Mouse (Mus musculus) stomach, embryonic 15.5 days (tissue): ENCODE measurements at regions not wholly inside any gene's neighbourhood (a gene's known extent, or its start where the extent isn't known, plus 50 kb on each side); places are given as distances from the start of the nearest gene placed in this dataset.

Source experiments
- ATAC-seq: fragments of 200-750 bp; cut with Nextera tagmentation; 2 replicates; pipeline ENCODE4 v1.8.0; 2017; ENCODE audit warnings: low read depth, moderate number of reproducible peaks, moderate TSS enrichment; ENCODE audit not compliant: insufficient read depth, low FRiP score
- H3K27ac ChIP-seq: fragments of 300-500 bp; sonication (generic); 2 replicates; pipeline ENCODE4 v1.5.1; 2015; ENCODE audit warnings: mild to moderate bottlenecking, inconsistent platforms
- H3K27me3 ChIP-seq: fragments of 300-500 bp; sonication (generic); replicated peaks from 2 replicates; pipeline ENCODE4 v1.6.1; 2015; ENCODE audit warnings: inconsistent platforms
- H3K36me3 ChIP-seq: fragments of 300-500 bp; sonication (generic); 2 replicates; pipeline ENCODE4 v1.6.1; 2015; ENCODE audit warnings: inconsistent platforms
- H3K4me1 ChIP-seq: fragments of 300-500 bp; sonication (generic); 2 replicates; pipeline ENCODE4 v1.6.1; 2015; ENCODE audit warnings: inconsistent platforms
- H3K4me2 ChIP-seq: fragments of 300-500 bp; sonication (generic); 2 replicates; pipeline ENCODE4 v1.6.1; 2015; ENCODE audit warnings: mild to moderate bottlenecking, inconsistent platforms
- H3K4me3 ChIP-seq: fragments of 300-500 bp; sonication (generic); replicated peaks from 2 replicates; pipeline ENCODE4 v1.5.1; 2015; ENCODE audit warnings: inconsistent platforms
- H3K9ac ChIP-seq: fragments of 300-500 bp; sonication (generic); 2 replicates; pipeline ENCODE4 v1.6.1; 2015; ENCODE audit warnings: inconsistent platforms
- H3K9me3 ChIP-seq: fragments of 300-500 bp; sonication (generic); 2 replicates; pipeline ENCODE4 v1.6.1; 2016; ENCODE audit warnings: inconsistent platforms
- WGBS: fragments of 180-500 bp; shearing (Covaris S2); methylation state at CpG from one replicate; pipeline ENCODE4 v1.1.7; 2015; 5-methylcytosine and 5-hydroxymethylcytosine counted together

DNA sequence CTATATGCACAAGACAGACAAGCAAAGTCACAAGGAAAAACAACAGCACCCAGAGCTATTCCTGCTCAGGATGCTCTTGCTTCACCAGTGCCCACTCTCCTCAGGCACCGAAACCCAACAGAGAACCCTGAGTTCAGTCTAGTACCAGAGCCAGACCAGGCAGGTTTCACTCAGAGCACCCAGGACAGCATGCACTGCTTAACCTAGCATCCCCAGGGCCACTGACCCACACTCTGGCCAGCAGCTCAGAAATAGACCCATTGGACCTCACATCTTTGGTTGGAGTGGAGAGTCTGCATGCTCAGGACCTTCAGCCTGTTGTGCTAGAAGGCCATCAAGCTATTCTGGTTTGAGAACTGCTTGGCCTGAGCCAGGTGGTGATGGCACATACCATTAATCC lies 157.0 kb downstream of the Chst1 start:
- Histone ChIP-seq H3K4me2 (no peak overlapping the region), H3K27me3 (no peaks in the 10 kb centered on the region), H3K9ac (no peak overlapping the region), H3K36me3 (no peaks in the 10 kb centered on the region), H3K4me3 (no peak overlapping the region), H3K27ac (no peak overlapping the region), H3K4me1 (no peaks in the 10 kb centered on the region), H3K9me3 (no peaks in the 10 kb centered on the region)
- 96% methylated on average over 1 of the region's 1 CpGs for WGBS
- ATAC-seq, result no peak

DNA sequence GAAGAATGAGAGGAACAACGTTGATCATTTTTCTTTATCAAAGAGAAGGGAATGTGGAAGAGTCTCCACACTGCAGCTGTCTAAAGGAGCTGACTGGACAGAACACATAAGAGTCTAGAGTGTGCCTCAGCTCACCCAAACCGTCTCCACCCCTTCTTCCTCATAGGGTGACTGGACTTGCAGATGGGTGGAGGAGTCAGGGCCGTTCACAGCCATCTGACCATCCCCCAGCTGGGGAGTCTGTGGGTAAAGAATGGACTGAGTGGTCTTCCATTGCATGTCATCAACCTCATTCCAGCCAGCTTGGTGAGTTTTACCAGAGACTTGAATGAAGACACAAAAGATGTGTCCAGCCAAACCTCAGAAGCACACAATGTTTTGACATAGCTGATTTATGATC lies 156.1 kb upstream of the Syt13 start:
- no peak overlapping the region for H3K27ac ChIP-seq
- H3K27me3 ChIP-seq, result no peaks in the 10 kb centered on the region
- no peak overlapping the region for H3K4me3 ChIP-seq
- H3K9me3 ChIP-seq, result no peaks in the 10 kb centered on the region
- no peak overlapping the region for H3K4me2 ChIP-seq
- no peaks in the 10 kb centered on the region for H3K36me3 ChIP-seq
- H3K9ac ChIP-seq, result no peak overlapping the region
- ATAC-seq, result no peak
- H3K4me1 ChIP-seq, result no peaks in the 10 kb centered on the region
- 41% methylated on average over 3 of the region's 3 CpGs for WGBS

DNA sequence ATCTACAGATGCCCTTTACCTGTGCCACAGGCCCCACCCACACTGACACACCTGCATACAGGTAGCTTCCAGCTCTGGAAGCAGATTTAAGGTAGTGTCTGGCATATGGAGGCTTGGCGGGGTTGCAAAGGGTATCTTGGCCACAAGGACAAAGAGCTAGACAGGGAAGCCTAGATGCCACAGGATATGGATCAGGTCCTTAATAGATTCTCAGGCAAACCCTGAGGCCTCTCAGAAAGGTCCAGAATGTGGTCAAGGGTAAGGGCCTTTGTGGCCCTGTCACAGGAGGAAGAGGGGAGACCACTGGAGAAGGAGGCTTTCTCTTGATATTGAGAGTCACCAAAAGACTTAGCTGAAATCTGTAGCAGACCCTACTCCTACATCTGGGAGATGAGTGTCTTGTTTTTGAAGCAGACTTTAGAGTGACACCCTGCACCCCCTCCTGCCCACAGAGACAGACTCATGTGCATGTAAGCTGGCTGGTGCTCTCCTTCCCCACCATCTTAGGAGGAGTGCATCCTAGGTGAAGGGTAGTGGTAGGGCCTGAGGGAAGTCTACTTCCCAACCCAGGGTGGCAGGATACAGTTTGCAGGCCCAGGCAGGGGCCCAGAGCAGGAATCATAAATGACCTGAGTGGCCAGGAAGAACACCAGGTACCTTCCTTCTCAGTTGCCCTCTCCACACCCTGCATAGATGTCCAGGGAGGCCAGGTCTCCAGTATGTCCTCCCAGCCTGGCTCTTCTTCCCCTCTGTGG lies 150.8 kb upstream of the Syt13 start:
- Histone ChIP-seq H3K4me2 (no peak overlapping the region), H3K9ac (no peak overlapping the region), H3K27me3 (no peaks in the 10 kb centered on the region), H3K36me3 (no peaks in the 10 kb centered on the region), H3K27ac (no peak overlapping the region), H3K4me1 (no peaks in the 10 kb centered on the region), H3K9me3 (no peaks in the 10 kb centered on the region), H3K4me3 (no peak overlapping the region)
- no peak for ATAC-seq
- 92% methylated on average over 1 of the region's 1 CpGs for WGBS

DNA sequence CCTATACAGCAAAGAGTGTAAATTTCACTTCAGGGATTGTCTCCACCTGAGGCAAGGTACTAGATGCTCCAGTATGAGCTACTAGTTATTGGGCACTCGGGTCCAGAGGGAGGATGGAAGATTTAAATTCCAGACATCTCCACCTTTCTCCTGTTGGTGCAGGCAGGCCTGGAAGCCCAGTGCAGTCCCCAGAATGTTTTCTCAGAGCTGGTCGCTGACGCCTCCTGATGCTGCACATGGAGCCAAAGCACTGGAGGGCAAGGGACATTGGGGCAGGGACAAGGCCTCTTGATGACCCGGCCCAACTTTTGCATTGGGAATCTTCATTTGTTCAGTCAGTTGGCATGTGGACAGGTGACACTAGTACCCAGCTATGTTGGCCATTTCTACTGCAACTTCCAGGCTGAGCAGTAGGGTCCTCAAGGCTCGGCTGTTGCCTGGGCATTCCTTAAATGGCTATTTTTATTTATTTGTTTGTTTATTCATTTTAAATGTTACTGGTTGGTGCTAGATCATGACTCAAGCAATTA lies 147.4 kb upstream of the Syt13 start:
- WGBS, result 77% methylated on average over 5 of the region's 5 CpGs
- no peak for ATAC-seq
- no peak overlapping the region for H3K9ac ChIP-seq

DNA sequence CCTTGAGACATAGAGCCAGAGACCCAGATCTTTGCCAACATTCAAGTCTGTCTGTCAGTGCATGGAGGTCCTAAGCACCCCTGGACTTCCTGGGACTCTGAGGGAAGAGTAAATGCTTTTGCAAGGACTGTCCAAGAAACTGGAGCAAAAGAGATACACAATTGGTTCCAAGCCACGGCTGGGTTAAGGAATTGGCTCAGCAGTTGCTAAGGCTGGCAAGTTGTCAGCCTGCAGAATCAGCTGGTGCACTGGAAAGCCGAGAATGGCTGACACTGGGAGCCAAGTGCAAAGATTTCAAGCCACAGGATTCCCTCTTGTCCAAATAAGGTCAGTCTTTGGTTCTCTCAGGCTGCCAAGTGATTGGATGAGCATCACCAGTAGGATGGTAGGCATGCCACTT lies 146.8 kb upstream of the Syt13 start:
- ATAC-seq, result no peak
- Histone ChIP-seq H3K9ac (no peak overlapping the region), H3K9me3 (no peaks in the 10 kb centered on the region), H3K36me3 (no peaks in the 10 kb centered on the region), H3K27me3 (no peaks in the 10 kb centered on the region), H3K4me2 (no peak overlapping the region), H3K4me3 (no peak overlapping the region), H3K27ac (no peak overlapping the region), H3K4me1 (no peaks in the 10 kb centered on the region)
- 46% methylated on average over 2 of the region's 2 CpGs for WGBS

More for the DNA sequence above, 147.4 kb upstream of the Syt13 start:
- Histone ChIP-seq H3K4me2 (no peak overlapping the region), H3K4me1 (no peaks in the 10 kb centered on the region), H3K27me3 (no peaks in the 10 kb centered on the region), H3K36me3 (no peaks in the 10 kb centered on the region), H3K4me3 (no peak overlapping the region), H3K9me3 (no peaks in the 10 kb centered on the region), H3K27ac (no peak overlapping the region)

DNA sequence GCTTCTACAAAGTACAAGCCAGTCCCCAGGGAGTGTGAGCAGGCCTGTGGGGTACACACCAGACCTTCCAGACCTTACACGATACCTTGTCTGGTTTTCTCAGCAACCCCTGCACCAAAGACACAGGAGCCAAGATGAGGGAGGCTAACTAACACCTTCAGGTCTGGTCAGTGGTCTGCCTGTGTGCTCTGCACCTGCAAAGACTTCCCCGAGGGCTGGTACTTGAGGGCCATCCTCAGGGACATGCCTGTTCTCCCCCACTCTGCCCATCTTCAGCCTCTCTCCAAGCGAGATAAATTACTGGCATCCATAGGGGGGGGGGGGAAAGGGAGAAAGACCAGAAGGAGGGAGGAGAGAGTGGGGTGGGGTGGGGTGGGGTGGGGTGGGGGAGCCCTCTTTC lies 145.8 kb upstream of the Syt13 start:
- Histone ChIP-seq H3K9ac (no peak overlapping the region), H3K4me2 (no peak overlapping the region), H3K4me1 (no peaks in the 10 kb centered on the region), H3K27ac (no peak overlapping the region), H3K9me3 (no peaks in the 10 kb centered on the region), H3K36me3 (no peaks in the 10 kb centered on the region), H3K4me3 (no peak overlapping the region), H3K27me3 (no peaks in the 10 kb centered on the region)
- no peak for ATAC-seq
- 53% methylated on average over 3 of the region's 3 CpGs for WGBS

DNA sequence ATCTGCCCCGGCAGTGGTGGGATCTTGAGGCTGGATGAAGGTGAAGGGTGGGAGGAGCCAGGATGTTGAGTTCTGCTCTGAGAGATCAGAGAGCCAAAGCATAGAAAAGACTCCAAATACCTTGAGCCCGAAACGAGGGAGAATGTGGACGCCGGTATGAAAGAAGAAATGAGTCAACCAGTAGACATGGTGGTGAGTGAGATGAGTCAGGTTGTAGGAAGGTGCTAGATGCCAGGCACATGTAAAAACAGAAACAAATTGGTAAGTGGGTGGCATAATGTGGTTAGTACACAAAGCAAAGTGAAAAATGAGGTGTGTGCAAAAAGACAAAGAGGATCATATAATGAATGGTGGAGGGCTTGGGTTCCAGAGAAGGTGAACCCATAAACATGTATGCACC lies 144.8 kb upstream of the Syt13 start:
- Histone ChIP-seq H3K9ac (no peak overlapping the region), H3K36me3 (no peaks in the 10 kb centered on the region), H3K4me3 (no peak overlapping the region), H3K27ac (no peak overlapping the region), H3K4me2 (no peak overlapping the region), H3K4me1 (no peaks in the 10 kb centered on the region), H3K27me3 (no peaks in the 10 kb centered on the region), H3K9me3 (no peaks in the 10 kb centered on the region)
- 78% methylated on average over 5 of the region's 5 CpGs for WGBS
- no peak for ATAC-seq

DNA sequence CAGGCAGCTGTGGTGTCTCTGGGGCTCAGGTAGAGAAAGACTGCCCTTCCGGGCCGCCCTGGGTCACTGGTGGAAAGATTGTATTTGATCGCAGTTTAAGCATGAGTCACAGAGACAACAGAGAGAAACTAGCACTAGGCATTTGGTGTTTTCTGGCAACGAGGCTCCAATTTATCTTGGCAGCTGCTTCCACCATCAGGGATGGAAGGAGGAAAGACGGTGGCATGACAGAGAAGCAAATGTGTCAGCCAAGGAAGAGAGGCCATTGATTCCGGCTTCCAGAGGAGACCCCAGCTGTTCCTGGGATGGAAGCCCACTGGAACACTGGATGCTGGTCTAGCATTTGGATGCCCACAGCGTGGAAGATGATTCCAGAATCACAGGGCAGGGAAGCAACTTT lies 142.3 kb upstream of the Syt13 start:
- H3K27ac ChIP-seq, result no peak overlapping the region
- no peak overlapping the region for H3K9ac ChIP-seq
- no peak overlapping the region for H3K4me3 ChIP-seq
- WGBS, result 68% methylated on average over 7 of the region's 7 CpGs
- H3K9me3 ChIP-seq, result no peaks in the 10 kb centered on the region
- no peaks in the 10 kb centered on the region for H3K27me3 ChIP-seq
- no peak for ATAC-seq
- no peaks in the 10 kb centered on the region for H3K4me1 ChIP-seq
- no peaks in the 10 kb centered on the region for H3K36me3 ChIP-seq
- no peak overlapping the region for H3K4me2 ChIP-seq

DNA sequence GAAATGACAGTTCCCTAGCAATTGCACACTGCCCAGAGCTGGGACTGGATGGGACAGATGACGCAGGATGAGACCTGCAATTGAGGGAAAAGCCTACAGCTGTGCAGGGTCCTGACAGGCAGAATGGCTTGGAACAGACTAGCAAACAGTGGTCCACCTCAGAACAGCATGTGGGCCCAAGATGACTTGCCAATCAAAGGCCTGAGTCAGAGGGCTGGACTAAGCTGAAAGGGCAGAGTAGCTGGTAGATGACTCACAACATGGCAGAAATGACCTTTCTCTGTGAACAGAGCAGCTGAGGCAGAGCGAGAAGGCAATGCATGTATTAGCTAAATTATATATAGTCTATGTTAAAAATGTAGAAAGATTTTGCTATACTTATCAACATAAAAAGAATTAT lies 138.4 kb upstream of the Syt13 start:
- no peak overlapping the region for H3K4me2 ChIP-seq
- 90% methylated on average over 2 of the region's 2 CpGs for WGBS
- no peak overlapping the region for H3K4me3 ChIP-seq
- H3K9ac ChIP-seq, result no peak overlapping the region
- no peaks in the 10 kb centered on the region for H3K9me3 ChIP-seq
- H3K4me1 ChIP-seq, result no peaks in the 10 kb centered on the region
- H3K27ac ChIP-seq, result no peak overlapping the region
- no peaks in the 10 kb centered on the region for H3K27me3 ChIP-seq
- H3K36me3 ChIP-seq, result no peaks in the 10 kb centered on the region
- ATAC-seq, result no peak

DNA sequence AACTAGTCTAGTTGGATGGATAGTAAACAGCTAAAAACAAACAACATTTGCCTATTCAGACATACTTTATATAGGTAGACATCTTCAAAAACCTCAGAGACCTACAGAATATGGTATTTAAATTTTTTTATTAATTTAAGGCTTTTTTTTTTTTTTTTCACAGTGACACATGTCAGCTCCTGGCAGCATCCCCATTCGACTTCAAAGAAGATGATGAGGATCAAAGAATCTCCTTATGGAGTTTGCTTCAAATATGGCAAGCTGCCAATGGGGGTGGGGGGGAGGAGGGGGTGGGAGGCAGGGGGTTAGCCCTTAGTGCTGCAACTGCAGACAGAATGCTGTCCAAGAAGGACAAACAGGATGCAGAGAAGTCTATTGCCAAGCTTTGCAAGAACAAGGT lies 135.8 kb upstream of the Syt13 start:
- 26% methylated on average over 1 of the region's 1 CpGs for WGBS
- Histone ChIP-seq H3K9me3 (no peaks in the 10 kb centered on the region), H3K4me3 (no peak overlapping the region), H3K36me3 (no peaks in the 10 kb centered on the region), H3K27me3 (no peaks in the 10 kb centered on the region), H3K4me1 (no peaks in the 10 kb centered on the region), H3K27ac (no peak overlapping the region), H3K4me2 (no peak overlapping the region), H3K9ac (no peak overlapping the region)
- no peak for ATAC-seq

DNA sequence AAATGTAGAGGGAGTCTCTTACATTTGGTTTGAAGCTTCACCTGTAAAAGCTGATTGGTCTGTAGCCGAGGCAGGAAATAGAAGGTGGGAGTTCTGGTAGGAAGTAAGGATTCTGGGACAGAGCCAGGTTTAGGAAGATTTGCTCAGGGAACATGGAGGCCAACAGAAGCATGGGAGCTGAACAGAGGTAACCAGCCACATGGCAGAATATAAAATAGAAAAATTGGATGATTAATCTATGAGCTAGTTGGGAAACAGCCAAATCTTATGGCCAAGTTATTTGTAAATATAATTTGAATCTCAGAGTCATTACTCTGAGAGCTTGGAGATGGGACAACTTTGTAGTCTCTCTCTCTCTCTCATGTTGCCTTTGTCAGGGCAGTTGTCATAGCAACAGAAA lies 134.9 kb upstream of the Syt13 start:
- Histone ChIP-seq H3K9me3 (no peaks in the 10 kb centered on the region), H3K4me1 (no peaks in the 10 kb centered on the region), H3K36me3 (no peaks in the 10 kb centered on the region), H3K9ac (no peak overlapping the region), H3K27me3 (no peaks in the 10 kb centered on the region), H3K4me2 (no peak overlapping the region), H3K4me3 (no peak overlapping the region), H3K27ac (no peak overlapping the region)
- ATAC-seq, result no peak
- 80% methylated on average over 1 of the region's 1 CpGs for WGBS

DNA sequence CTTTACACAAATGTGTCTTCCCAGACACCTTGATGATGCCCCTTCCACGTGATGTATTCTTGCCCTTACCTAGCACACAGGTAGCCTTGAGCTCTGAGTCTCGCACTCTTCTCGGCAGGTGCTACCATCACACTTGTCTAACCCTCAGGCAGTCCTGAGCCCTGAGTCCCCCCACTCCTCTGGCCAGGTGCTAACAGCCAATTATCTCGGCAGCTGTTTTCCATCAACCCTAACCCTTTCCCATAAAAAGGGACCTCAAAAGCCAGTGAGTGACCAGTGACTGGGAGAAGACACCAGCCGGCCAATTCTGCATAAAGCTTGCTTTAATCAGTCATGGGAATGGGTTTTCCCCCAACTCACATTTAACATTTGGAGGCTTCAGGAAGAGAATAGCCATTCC lies 133.4 kb upstream of the Syt13 start:
- Histone ChIP-seq H3K4me1 (no peaks in the 10 kb centered on the region), H3K4me2 (no peak overlapping the region), H3K27ac (no peak overlapping the region), H3K4me3 (no peak overlapping the region), H3K9ac (no peak overlapping the region), H3K9me3 (no peaks in the 10 kb centered on the region), H3K36me3 (no peaks in the 10 kb centered on the region), H3K27me3 (no peaks in the 10 kb centered on the region)
- no peak for ATAC-seq
- 63% methylated on average over 5 of the region's 5 CpGs for WGBS

DNA sequence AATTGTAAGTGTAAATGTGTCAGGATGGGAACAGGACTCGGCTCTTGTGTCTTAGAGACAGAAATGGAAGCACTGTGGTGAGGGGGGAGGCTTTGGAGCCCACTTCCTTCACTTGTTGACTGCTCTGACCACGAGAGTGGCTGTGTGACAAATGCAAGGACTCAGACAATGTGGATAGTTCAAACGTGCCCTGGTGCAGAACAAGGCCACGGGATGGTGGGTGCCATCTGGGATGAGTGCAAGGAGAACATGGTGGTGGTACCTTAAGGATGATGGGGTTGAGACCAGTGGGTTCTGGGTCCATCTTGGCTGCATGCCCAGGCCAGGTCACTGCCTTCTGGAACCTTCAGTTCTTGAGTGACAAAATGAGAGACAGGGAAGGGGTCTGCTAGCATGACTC lies 132.3 kb upstream of the Syt13 start:
- H3K27ac ChIP-seq, result no peak overlapping the region
- 58% methylated on average over 4 of the region's 4 CpGs for WGBS
- H3K9me3 ChIP-seq, result no peaks in the 10 kb centered on the region
- H3K27me3 ChIP-seq, result no peaks in the 10 kb centered on the region
- H3K36me3 ChIP-seq, result no peaks in the 10 kb centered on the region
- no peak overlapping the region for H3K4me3 ChIP-seq
- no peak overlapping the region for H3K9ac ChIP-seq
- H3K4me2 ChIP-seq, result no peak overlapping the region
- ATAC-seq, result no peak
- H3K4me1 ChIP-seq, result no peaks in the 10 kb centered on the region
